Mouse (Mus musculus) embryonic fibroblast, embryonic 13.5 days (primary cell): ENCODE data around the gene Adgrb3. TPM values are rescaled to one million over a fixed set of nuclear protein-coding genes. Genes with fewer than 3 reads are reported as not detected.

ENCODE experiments used
- H3K27ac ChIP-seq: 2 replicates; pipeline ENCODE4 v1.5.1; 2012; ENCODE audit warnings: low read length, control low read depth, inconsistent platforms; ENCODE audit not compliant: insufficient read depth
- H3K4me1 ChIP-seq: 2 replicates; pipeline ENCODE4 v1.6.1; 2011; ENCODE audit warnings: low read length; ENCODE audit not compliant: control insufficient read depth, insufficient read depth
- H3K4me3 ChIP-seq: 2 replicates; pipeline ENCODE4 v1.5.1; 2011; ENCODE audit warnings: mild to moderate bottlenecking, control low read depth, low read length; ENCODE audit not compliant: insufficient read depth
- CTCF ChIP-seq: IDR thresholded peaks from 2 replicates; pipeline ENCODE4 v1.5.1; 2011; ENCODE audit warnings: mild to moderate bottlenecking, control low read depth, low read length, moderate library complexity, borderline replicate concordance; ENCODE audit not compliant: insufficient read depth
- POLR2A ChIP-seq: IDR thresholded peaks from 2 replicates; pipeline ENCODE4 v1.6.1; 2011; ENCODE audit warnings: low read depth, mild to moderate bottlenecking, control low read depth, low read length, moderate library complexity
- polyA plus RNA-seq: library from polyadenylated mRNA; stranded (reverse); fragments of >200 nt; gene quantifications from 2 replicates; pipeline ENCODE4 v1.2.4, GENCODE M21; 2011; ENCODE audit warnings: low read depth; ENCODE audit not compliant: missing spikeins, insufficient read length

The Adgrb3 gene
- polyA plus RNA-seq, 1 experiment, result not detected

DNA sequence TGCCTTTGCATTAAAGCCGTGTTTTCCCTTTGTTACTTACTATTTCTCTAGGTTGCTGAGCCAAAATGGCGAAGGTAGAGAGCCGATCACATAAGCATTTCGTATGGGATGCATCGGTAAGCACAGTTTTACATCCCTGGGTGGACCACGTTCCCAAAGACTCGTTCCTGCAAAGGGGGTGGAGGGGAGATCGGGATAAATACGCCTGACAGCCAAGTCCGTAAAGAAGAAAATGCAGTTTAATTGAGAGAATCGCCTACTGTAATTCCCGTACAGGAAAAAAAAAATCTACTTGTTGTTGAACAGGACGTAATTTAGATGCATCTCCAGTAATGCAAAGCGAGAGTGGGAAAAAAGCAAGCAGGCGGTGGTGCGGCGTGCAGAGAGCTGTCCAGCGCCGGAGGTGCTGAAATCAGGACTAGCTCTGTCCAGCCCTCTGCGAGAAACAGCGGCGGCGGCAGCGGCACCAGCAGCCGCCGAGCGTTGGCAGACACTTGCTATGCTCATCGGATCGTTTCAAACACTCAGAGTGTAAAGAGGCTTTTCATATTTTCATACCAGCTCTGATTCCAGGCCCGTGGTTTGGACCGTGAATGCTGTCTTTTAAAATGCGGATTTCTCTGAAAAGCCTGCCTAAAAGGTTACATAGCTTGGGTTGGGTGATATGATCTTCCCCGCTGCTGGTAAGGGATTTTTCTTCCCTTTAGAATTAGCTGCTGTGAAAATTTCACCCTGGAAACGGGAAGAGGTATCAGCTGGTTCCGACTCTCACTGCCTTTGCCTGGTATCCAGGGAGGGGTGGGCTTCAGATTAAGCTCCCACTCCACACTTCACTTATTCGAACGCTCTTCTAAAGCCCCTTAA is 600.9 kb downstream of the Adgrb3 start:
- no peaks in the 10 kb centered on the region for H3K4me1 ChIP-seq
- no peak overlapping the region for H3K4me3 ChIP-seq
- no peak for TF ChIP-seq CTCF
- TF ChIP-seq POLR2A, result no peak
- H3K27ac ChIP-seq, result no peak overlapping the region

DNA sequence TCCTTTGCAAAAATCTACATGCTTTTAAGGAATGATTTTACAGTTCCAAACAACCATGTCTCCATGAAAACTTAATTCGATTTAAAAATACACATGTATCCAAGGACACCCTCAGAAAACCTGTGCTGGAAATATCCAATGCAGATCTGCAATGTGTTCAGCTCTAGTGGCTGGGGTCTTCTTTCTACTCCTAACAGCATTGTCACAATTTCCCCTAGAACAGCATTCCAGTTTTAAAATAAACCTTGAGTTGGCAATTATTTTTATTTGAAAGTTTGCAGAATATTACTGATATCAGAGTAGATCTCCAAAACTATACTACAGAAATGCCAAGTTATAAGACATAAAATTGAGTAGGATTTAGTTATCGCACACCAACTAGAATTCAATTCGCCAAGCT is 601.6 kb downstream of the Adgrb3 start:
- Histone ChIP-seq H3K4me1 (no peaks in the 10 kb centered on the region), H3K4me3 (no peak overlapping the region), H3K27ac (no peak overlapping the region)
- TF ChIP-seq POLR2A (no peak), CTCF (no peak)

DNA sequence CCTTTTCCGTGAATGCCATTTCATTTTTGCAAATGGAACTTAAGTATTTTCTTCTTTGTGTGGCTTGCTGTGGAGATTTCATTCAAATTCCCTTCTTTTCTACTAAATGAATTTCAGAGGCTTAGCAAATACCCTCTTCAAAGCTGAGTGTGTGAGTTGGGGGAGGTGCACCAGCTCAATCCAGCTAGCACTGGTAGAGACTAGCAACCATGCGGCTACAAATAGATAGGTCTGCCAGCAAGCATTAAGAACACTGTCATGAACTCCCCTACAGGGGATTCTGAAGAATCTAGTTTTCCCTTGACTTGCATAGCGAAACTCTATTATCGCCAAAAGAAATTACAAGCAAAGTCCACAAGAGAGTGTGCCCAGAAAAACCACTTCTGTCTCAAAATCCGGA is 624.9 kb downstream of the Adgrb3 start:
- H3K4me3 ChIP-seq, result no peak overlapping the region
- H3K4me1 ChIP-seq, result no peaks in the 10 kb centered on the region
- TF ChIP-seq CTCF (no peak), POLR2A (no peak)
- no peak overlapping the region for H3K27ac ChIP-seq

DNA sequence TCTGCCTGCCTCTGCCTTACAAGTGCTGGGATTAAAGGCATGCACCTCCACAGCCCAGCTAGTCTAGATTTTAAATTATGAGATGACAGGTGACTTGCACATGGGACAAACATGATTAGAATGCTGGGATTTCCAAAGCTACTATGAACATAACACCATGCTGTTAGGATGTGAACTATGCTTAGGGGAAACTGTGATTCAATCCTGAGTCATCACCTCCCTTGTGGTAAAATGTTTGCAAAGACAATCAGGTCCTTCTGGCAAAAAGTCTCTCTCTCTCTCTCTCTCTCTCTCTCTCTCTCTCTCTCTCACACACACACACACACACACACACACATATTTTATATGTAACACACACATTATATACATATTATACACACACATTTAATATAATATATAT is 630.1 kb downstream of the Adgrb3 start:
- H3K4me1 ChIP-seq, result no peaks in the 10 kb centered on the region
- no peak overlapping the region for H3K27ac ChIP-seq
- TF ChIP-seq CTCF, result no peak
- no peak for TF ChIP-seq POLR2A
- no peak overlapping the region for H3K4me3 ChIP-seq

DNA sequence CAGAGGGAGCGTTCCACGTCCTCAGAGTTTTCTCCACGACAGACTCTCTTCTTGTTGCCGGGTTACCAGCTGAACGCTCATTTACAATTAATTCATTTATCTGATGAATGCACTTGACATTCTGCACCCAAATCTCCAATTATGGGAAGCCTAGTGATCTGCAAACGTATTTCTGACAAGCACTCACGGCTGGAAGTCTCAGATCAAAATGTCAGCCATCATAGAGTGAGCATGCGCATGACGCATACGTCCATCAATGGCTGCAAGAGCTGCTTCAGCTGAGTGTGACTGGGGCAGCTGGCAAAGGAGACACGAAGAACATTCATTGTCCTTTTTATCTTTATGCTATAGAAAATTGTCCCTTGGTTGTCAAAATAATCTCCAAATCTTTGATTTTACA is 637.5 kb downstream of the Adgrb3 start:
- no peaks in the 10 kb centered on the region for H3K4me1 ChIP-seq
- TF ChIP-seq CTCF (no peak), POLR2A (no peak)
- no peak overlapping the region for H3K4me3 ChIP-seq
- H3K27ac ChIP-seq, result no peak overlapping the region

DNA sequence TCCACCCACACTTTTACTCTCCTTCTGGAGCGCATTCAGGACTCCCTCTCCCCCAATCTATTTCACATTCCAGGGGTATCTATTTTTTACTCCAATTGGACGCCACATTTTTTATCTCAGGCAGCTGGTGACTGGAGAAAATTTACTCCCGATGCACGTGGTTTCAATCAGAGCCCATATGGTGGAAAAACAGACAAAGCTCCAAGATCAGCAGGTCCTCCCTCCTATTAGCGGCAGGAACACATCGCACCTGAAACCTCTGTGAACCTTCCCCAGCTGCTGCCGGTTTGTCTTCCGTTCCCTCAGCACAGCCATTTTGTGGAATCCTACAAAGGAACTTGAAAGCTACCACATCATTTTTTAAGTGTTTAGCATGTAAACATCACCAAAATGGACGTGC is 640.2 kb downstream of the Adgrb3 start:
- Histone ChIP-seq H3K4me1 (no peaks in the 10 kb centered on the region), H3K4me3 (no peak overlapping the region), H3K27ac (no peak overlapping the region)
- TF ChIP-seq POLR2A, result no peak
- no peak for TF ChIP-seq CTCF

DNA sequence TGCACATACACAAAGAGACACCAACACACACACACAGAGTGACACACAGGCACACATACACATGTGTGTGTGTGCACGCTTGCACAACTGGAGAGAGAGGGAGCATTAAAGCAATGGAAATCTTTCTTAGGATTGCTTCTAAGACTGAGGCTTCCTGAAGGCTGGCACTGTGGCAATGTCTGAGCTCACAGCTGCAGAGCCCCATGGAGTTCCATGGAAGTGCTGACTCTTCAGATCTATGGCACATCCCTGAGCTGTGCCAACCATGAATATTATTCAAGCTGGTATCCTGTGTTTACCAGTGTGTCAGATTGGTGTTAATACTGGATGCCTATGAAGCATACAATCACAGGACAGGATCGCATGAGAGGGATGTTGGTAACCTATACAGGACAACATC is 643.6 kb downstream of the Adgrb3 start:
- no peak for TF ChIP-seq POLR2A
- no peak for TF ChIP-seq CTCF
- no peak overlapping the region for H3K27ac ChIP-seq
- no peak overlapping the region for H3K4me3 ChIP-seq
- no peaks in the 10 kb centered on the region for H3K4me1 ChIP-seq

DNA sequence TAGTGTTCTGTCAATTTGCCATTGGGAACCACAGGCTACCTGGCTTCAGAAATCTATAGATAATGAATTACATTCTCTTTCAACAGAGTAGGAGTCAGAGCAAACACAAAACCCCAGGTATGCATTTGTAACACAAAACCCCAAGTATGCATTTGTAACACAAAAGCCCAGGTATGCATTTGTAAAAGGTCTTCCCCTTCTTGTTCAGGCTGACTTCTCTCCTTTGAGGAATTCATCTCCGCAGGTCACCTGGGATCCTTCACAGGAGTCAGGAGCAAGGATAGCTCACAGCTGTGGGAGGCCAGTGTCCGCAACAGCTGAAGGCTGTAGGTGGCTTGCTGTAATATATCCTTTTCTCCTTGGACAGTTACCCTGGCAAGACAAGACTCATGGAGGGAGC is 647.6 kb downstream of the Adgrb3 start:
- H3K4me1 ChIP-seq, result no peaks in the 10 kb centered on the region
- TF ChIP-seq CTCF, result no peak
- no peak for TF ChIP-seq POLR2A
- H3K4me3 ChIP-seq, result no peak overlapping the region
- H3K27ac ChIP-seq, result no peak overlapping the region

DNA sequence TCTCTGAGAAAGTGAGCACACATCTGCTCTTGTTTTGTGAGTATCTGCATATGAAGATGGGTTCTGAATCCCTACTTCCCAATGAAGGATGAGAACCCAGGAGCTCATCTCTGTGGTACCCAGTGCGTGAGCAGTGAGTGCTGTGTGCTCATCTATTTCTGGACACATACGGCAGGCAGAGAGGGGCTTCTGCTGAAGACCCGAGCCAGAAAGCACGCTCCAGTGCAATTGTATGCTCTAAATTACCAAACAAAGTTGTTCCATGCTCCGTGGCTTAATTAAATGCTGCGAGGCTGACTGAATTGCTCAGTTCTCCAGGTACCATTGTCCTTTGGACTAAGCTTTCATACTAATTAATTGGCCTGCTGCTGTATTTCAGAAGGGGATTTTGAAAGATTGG is 648.9 kb downstream of the Adgrb3 start:
- Histone ChIP-seq H3K27ac (no peak overlapping the region), H3K4me3 (no peak overlapping the region), H3K4me1 (no peaks in the 10 kb centered on the region)
- TF ChIP-seq POLR2A, result no peak
- no peak for TF ChIP-seq CTCF

DNA sequence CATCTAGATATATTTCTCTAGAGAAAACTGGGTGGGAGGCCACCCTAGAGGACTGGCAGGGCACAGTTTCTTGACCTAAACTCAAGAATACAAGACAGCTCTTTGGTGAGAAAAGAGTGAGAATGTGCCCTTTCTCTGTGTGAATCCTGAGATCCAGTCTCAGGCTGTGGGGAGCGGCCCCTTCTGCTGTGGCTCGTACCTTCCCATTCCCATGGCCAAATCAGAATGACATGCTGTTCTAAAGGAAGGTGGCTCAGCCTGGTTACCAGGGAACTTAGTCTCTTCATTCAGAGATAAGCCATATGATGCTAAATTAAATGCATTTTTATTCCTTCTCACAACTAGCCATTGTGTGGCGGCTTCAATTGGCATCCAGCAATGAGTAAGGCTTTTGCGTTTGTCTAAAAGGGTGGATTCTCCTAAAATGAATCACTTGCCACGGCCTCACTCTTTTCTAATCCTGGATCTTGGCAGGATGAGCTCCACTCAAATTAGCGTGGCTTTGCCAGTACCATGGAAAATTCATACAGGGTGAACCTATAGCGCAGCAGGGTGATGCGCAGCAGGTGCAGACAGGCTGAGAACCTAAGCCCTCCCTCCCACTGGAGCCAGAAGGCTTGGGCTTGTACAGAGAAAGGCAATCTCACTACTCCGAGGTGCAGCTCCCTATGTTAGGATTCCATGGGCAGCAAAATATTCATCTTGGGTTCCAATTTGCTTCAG is 649.5 kb downstream of the Adgrb3 start:
- H3K4me3 ChIP-seq, result no peak overlapping the region
- H3K4me1 ChIP-seq, result no peaks in the 10 kb centered on the region
- TF ChIP-seq CTCF (no peak), POLR2A (no peak)
- H3K27ac ChIP-seq, result no peak overlapping the region
